Mouse (Mus musculus) limb, embryonic 15.5 days (tissue): ENCODE data around the gene Gm10945. TPM values are rescaled to one million over a fixed set of nuclear protein-coding genes. Genes with fewer than 3 reads are reported as not detected.

Experiments
- polyA plus RNA-seq: library from polyadenylated mRNA; unstranded; fragments of >200 nt; fragmentation: Nextera tagmentation; extraction: Ambion mirVana; gene quantifications from 2 replicates; pipeline ENCODE4 v1.2.1, GENCODE M21; 2015

Gene Gm10945
- polyA plus RNA-seq, 1 experiment from 2014 or later: not detected

Other genes starting within 250 kb of the Gm10945 start
- not detected in 2 replicates for gene Oprm1, start 3.3 kb downstream of the Gm10945 start, polyA plus RNA-seq